Mouse (Mus musculus) layer of hippocampus, postnatal 10 days (tissue): ENCODE data around the gene Bcl2l15. TPM values are rescaled to one million over a fixed set of nuclear protein-coding genes. Genes with fewer than 3 reads are reported as not detected.
"Not testable (repeated sequence)": the region's sequence is repeated elsewhere in the genome, so short reads cannot be mapped to it uniquely, and the experiment has no call there.

Experiments
- DNase-seq, 2 experiments: peaks; one replicate each; pipeline ENCODE4 v3.0.0; 2021; ENCODE audit warnings: low spot score in 2 of 2
- total RNA-seq, 2 experiments: library from RNA; stranded (reverse); gene quantifications; 2 replicates each; pipeline ENCODE4 v1.2.3; 2021

Bcl2l15 gene
- total RNA-seq, 2 experiments from 2014 or later = 0.64 to 0.80 TPM

GRCm38 (mm10) chr3:103830681-103831080, 1.7 kb upstream of the Bcl2l15 start:
- not testable (repeated sequence) for DNase-seq

- no peak for DNase-seq
Observed at GRCm38 (mm10) chr3:103831146-103831545, 1.3 kb upstream of the Bcl2l15 start.

GRCm38 (mm10) chr3:103834001-103834400, 1.6 kb downstream of the Bcl2l15 start:
- DNase-seq = no peak

DNA sequence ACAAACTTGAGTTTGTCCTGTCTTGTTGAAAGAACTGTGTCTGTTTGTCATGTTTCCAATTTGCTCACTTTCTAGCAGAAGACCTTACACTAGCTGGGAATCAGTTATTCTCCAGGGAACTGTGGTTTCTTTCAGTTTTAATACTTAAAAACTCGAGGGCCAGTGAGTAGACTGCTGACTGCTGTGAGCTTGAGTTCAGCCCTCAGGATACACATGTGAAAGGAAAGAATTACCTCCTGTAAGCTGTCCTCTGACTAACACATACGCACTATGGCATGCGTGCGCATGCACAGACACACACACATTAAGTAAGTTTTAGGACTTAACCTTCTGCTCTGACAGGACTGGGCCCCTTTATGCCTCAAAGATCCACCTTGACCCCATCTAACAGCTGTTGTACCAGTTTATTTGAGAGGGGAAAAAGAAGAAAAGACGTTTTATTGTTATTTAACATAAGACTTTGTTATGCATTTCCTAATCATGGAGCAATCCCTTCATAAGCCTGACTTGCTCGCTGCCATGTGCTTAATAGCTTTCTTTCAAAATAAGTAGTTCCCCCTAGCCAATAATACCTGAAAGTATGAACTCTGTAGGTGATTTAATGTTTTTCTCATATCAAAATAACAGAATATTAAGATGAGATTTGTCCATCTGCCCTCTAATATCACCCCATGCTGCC, 3.0 kb downstream of the Bcl2l15 start:
- DNase-seq = no peak

- no peak for DNase-seq
Observed at GRCm38 (mm10) chr3:103835951-103836310, 3.5 kb downstream of the Bcl2l15 start.

DNA sequence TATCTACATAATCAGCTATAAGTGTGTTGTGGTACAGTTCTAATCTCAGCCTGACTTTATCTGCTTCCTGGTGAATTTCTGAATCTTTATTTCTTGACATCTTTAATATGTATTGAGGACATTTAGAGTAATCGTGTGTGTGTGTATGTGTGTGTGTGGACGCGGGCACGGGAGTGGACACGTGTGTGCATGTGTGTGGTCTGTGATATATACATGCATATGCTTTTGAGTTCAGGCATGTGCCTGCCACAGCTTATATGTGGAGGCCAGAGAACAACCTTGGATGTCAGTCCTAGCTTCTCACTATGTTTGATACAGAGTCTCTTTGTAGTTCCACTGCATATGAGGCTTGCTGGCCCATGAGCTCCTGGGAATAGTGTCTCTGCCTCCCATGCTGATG, 4.1 kb downstream of the Bcl2l15 start:
- DNase-seq = no peak

- DNase-seq = no peak
Observed at GRCm38 (mm10) chr3:103839711-103840110, 7.3 kb downstream of the Bcl2l15 start.

DNA sequence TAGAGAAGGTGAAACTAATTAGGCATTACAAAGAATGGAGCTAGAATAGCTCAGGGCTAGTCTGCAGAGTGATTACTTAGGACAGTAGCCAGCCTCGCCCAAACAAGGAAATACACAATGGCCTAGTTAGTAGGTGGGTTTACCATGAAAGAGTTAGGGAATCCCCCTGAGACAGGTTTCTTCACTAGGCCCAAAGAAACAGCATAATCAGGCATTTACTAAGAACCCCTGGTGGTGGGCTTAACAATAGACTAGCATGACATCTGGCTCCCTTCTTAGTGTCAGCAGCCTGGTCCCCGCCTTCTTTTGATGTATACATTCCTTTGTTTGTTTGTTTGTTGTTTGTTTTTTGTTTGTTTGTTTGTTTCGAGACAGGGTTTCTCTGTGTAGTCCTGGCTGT, 7.8 kb downstream of the Bcl2l15 start:
- not testable (repeated sequence) for DNase-seq

DNA sequence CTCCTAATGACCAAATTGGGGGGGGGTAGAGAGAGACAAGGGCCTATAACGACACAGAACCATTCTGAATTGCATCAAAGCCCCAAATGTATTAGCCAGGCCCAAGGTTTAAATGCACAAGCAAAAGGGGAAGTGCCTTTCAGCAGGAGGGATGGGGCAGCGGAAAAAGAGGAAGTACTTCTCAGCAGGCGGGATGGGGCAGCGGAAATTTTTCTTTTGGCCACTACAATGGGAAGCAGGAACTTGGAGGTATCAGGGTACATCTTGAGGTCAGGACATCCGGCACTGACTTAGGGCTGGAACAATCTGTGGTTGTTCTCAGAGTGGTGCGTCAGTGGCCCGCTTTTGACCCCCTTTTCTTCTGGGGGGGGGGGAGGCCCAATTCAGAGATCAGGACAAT, 8.5 kb downstream of the Bcl2l15 start:
- DNase-seq = not testable (repeated sequence)

DNA sequence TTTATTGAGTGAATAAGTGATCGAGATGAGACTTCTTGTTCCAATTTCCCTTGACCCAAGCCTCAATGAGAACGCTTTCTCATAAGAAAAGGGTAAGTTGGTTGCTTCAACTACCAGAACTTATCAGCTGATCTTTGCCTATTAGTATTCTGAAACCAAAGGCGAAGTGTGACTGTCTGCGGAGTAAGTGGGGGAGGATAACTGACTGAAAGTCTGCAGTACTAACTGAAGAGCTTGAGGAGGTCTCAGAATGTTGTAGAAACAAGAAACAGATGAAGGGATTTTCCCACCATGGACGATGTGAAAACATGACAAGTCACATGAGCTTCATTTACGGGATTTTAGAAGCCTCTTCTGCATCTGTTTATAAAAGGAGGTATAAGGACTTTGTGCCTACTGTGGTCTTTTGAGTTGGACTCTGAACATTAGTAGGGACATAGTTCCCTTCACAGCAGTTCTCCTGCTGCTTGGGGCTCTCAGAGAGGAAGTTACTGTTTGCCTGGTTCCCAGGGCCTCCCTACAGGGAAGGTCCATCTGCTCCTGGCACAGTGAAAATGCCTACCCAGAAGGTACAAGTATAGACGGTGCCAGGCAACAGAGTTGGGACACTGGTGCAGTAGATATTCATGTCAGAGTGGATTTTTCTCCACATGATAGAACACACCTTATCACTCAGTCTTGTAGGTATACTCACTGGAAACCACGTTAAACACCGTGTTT, 18.4 kb downstream of the Bcl2l15 start:
- no peak for DNase-seq

- no peak for DNase-seq
Observed at GRCm38 (mm10) chr3:103851481-103851880, 19.1 kb downstream of the Bcl2l15 start.

GRCm38 (mm10) chr3:103851882-103852281, 19.5 kb downstream of the Bcl2l15 start:
- no peak for DNase-seq

- peak; percentile 61 to 63 for DNase-seq
Observed at GRCm38 (mm10) chr3:103852565-103853299, 20.3 kb downstream of the Bcl2l15 start.

GRCm38 (mm10) chr3:103853804-103854203, 21.4 kb downstream of the Bcl2l15 start:
- no peak for DNase-seq

GRCm38 (mm10) chr3:103857036-103857805, 24.8 kb downstream of the Bcl2l15 start:
- DNase-seq = no peak

DNA sequence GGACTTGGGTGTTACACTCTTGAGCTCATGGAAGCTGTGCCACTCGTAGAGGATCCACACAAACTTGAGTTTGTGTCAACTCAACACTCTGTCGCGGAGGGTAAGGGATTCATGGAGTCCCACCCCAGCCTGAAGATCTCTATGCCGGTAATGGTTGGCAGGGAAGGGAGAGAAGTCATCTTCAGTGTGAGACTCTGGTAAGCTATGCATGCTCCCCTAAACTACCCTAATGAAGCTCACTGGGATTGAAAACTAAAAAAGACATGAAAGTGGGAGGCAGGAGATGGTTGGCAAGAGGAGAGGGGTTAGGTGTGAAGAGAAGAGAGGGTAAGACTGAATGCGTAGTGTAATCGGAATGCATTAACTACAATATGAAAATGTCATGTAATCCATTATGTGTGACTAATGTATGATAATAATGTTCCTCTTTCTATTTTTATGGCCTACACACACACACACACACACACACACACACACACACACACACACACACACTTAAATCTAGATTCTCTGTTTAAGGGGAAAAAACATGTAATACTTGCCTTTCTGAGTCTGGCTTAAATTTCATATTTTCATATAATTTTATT, 25.7 kb downstream of the Bcl2l15 start:
- DNase-seq = no peak

DNA sequence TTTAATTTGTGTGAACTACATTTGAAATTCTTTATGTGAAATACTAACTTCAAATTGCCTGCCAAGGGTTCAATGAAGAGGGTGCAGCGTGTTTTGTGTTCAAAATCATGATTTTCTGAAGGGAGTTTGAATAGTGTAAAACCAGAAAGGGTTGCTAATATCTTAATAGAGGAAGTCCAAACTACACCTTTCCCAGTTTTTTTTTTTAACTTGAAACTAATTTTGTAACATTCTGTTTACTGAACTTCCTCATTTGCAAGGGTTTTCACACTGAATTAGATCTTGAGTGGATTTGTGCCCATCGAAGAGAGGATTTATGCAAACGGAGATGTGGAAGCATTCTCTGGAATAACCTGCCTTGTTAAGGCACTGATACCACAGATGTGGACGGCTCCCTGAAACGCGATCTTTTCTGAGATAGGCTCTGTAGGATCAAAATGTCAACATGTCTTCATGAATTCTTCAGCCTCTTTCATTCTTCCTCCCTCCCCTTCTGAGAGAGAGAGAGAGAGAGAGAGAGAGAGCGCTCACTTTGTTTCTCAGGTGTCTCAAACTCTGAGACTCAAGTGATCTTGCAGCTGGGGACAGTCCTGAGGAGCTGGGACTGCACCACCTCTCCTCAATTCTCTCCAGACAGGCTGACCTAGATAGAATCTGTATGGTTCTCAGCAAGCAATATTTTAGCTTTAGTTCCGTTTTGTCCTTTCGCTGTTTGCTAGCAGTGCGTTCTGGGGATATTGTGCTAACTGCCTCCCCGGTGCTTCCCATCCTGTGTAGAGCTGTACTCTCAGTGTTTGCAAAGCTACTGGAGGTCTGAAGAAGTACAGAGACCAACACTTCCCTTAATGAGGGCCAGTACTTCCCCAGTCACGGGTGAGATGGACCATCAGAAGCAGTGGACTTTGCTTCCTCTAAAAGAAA, 26.7 kb downstream of the Bcl2l15 start, which contains the start of gene Ptpn22:
TSS of gene Ptpn22 (plus strand) at position 915 of the 921 bp plus-strand sequence.
- DNase-seq = no peak

DNA sequence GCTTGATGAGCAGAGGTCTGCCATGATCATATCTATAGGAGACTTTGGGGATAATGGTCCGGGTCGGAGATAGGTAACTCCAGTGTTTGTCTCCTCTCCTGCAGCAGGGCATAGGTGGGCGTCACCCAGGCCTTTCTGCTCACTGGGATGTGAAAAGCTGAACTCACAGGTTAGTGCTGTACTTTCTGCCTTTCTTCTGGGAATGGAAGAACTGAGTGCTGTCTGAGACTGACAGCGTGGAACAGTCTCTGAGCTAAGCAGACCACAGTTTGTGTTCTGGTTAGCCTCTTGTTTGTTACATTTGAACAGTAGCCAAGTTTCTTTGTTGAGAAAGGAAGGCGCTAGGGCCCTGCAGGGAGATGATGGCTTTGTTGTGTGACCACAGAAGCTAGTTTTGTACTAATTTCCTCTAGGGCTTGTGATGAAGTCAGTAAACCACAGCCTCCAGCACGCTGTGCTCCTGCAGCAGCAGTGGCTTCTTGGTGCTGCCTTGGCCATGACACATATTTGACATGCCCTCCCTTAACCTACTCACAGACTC, 27.5 kb downstream of the Bcl2l15 start:
- no peak for DNase-seq

GRCm38 (mm10) chr3:103862721-103863220, 30.4 kb downstream of the Bcl2l15 start:
- DNase-seq = no peak
